Mouse (Mus musculus) olfactory bulb, adult 2 months (tissue): ENCODE data around the gene Extl1.

Experiments used
- CTCF ChIP-seq: fragments of 200-500 bp; IDR thresholded peaks from 2 replicates; pipeline ENCODE4 v1.5.1; 2012; ENCODE audit warnings: low read depth, mild to moderate bottlenecking, low read length, moderate library complexity; ENCODE audit not compliant: insufficient read depth
- POLR2A ChIP-seq: fragments of 200-500 bp; IDR thresholded peaks from 2 replicates; pipeline ENCODE4 v1.6.1; 2012; ENCODE audit warnings: mild to moderate bottlenecking, low read depth, low read length, moderate library complexity; ENCODE audit not compliant: insufficient read depth

- TF ChIP-seq POLR2A: no peak
- TF ChIP-seq CTCF: no peak
Observed at GRCm38 (mm10) chr4:134365280-134365679, 18.4 kb downstream of the Extl1 start.
